Mouse (Mus musculus): ENCODE measurements around the gene Tc2n.
"Not testable (repeated sequence)": the region's sequence is repeated elsewhere in the genome, so short reads cannot be mapped to it uniquely, and the experiment has no call there.

The Tc2n gene

GRCm38 (mm10) chr12:101718054-101718754 lies at the start of gene Tc2n:
Tc2n (minus strand) TSS chr12:101718523.
- DNase-seq, result peak; percentile 2

GRCm38 (mm10) chr12:101767306-101768053 lies 49.2 kb upstream of the Tc2n start:
- no peak for DNase-seq

GRCm38 (mm10) chr12:101766228-101766852 lies 48.0 kb upstream of the Tc2n start:
- no peak for DNase-seq

- DNase-seq, result no peak
Measured at GRCm38 (mm10) chr12:101764870-101765269, 46.5 kb upstream of the Tc2n start.

- DNase-seq, result no peak
Measured at GRCm38 (mm10) chr12:101763065-101763464, 44.7 kb upstream of the Tc2n start.

- DNase-seq, result no peak
Measured at GRCm38 (mm10) chr12:101762054-101762453, 43.7 kb upstream of the Tc2n start.

GRCm38 (mm10) chr12:101759440-101760045 lies 41.2 kb upstream of the Tc2n start:
- DNase-seq, result no peak

- DNase-seq, result no peak
Measured at GRCm38 (mm10) chr12:101758698-101759097, 40.4 kb upstream of the Tc2n start.

- DNase-seq, result no peak
Measured at GRCm38 (mm10) chr12:101742375-101742774, 24.1 kb upstream of the Tc2n start.

GRCm38 (mm10) chr12:101740486-101740885 lies 22.2 kb upstream of the Tc2n start:
- no peak for DNase-seq

- DNase-seq, result no peak
Measured at GRCm38 (mm10) chr12:101740045-101740444, 21.7 kb upstream of the Tc2n start.

GRCm38 (mm10) chr12:101718755-101719150 lies 430 bp upstream of the Tc2n start:
- DNase-seq, result no peak

GRCm38 (mm10) chr12:101699176-101699575 lies 19.1 kb downstream of the Tc2n start:
- DNase-seq, result no peak

- no peak for DNase-seq
Measured at GRCm38 (mm10) chr12:101696521-101696920, 21.8 kb downstream of the Tc2n start.

- DNase-seq, result no peak
Measured at GRCm38 (mm10) chr12:101680538-101680937, 37.8 kb downstream of the Tc2n start.

- DNase-seq, result no peak
Measured at GRCm38 (mm10) chr12:101667502-101667901, 50.8 kb downstream of the Tc2n start.

GRCm38 (mm10) chr12:101633137-101633536 lies 85.2 kb downstream of the Tc2n start:
- no peak for DNase-seq

- DNase-seq, result not testable (repeated sequence)
Measured at GRCm38 (mm10) chr12:101606622-101607021, 111.7 kb downstream of the Tc2n start.

Data from cerebellum, adult 8-10 months (tissue).